Mouse (Mus musculus) large intestine, adult 2 months (tissue): ENCODE measurements around the gene Mdm1. TPM values are rescaled to one million over a fixed set of nuclear protein-coding genes. Genes with fewer than 3 reads are reported as not detected.

ENCODE experiments used
- DNase-seq: peaks from one replicate; pipeline ENCODE4 v3.0.0-alpha.2; 2012; ENCODE audit warnings: low read depth, low spot score
- WGBS: fragments of 180-500 bp; shearing (Covaris S2); methylation state at CpG from one replicate; pipeline ENCODE4 v1.1.7; 2018; 5-methylcytosine and 5-hydroxymethylcytosine counted together
- polyA plus RNA-seq: library from polyadenylated mRNA; depleted of rRNA; stranded (reverse); fragments of >200 nt; gene quantifications from 2 replicates; pipeline ENCODE4 v1.2.3, GENCODE M21; 2012

The Mdm1 gene
- polyA plus RNA-seq, 1 experiment, result 1.7 TPM

GRCm38 (mm10) chr10:118121047-118121936, 20.3 kb upstream of the Mdm1 start:
- WGBS, result 43% methylated on average over 25 of the region's 25 CpGs
- no peak for DNase-seq

GRCm38 (mm10) chr10:118121937-118122285, 19.7 kb upstream of the Mdm1 start:
- no peak for DNase-seq
- WGBS, result 61% methylated on average over 13 of the region's 13 CpGs

GRCm38 (mm10) chr10:118122441-118123162, 19.0 kb upstream of the Mdm1 start:
- WGBS, result 82% methylated on average over 11 of the region's 11 CpGs
- no peak for DNase-seq

- WGBS, result 98% methylated on average over 7 of the region's 7 CpGs
- DNase-seq, result no peak
Observed at GRCm38 (mm10) chr10:118125236-118125635, 16.4 kb upstream of the Mdm1 start.

- WGBS, result 84% methylated on average over 25 of the region's 25 CpGs
- no peak for DNase-seq
Observed at GRCm38 (mm10) chr10:118125776-118126445, 15.7 kb upstream of the Mdm1 start.

- no peak for DNase-seq
- 57% methylated on average over 20 of the region's 20 CpGs for whole genome bisulfite sequencing
Observed at GRCm38 (mm10) chr10:118129001-118129682, 12.5 kb upstream of the Mdm1 start.

GRCm38 (mm10) chr10:118130016-118130415, 11.6 kb upstream of the Mdm1 start:
- WGBS, result 48% methylated on average over 2 of the region's 2 CpGs
- no peak for DNase-seq

- 73% methylated on average over 6 of the region's 6 CpGs for WGBS
Observed at GRCm38 (mm10) chr10:118132993-118133392, 8.6 kb upstream of the Mdm1 start.

GRCm38 (mm10) chr10:118138508-118138907, 3.1 kb upstream of the Mdm1 start:
- no peak for DNase-seq
- 84% methylated on average over 11 of the region's 11 CpGs for WGBS

More at GRCm38 (mm10) chr10:118132993-118133392, 8.6 kb upstream of the Mdm1 start:
- DNase-seq, result no peak

- WGBS, result 73% methylated on average over 8 of the region's 8 CpGs
- no peak for DNase-seq
Observed at GRCm38 (mm10) chr10:118139837-118140570, 1.6 kb upstream of the Mdm1 start.

GRCm38 (mm10) chr10:118141884-118142801, 532 bp downstream of the Mdm1 start:
- WGBS, result 4% methylated on average over 53 of the region's 53 CpGs
- no peak for DNase-seq

GRCm38 (mm10) chr10:118149381-118149780, 7.8 kb downstream of the Mdm1 start:
- WGBS, result 89% methylated on average over 5 of the region's 5 CpGs
- DNase-seq, result no peak

GRCm38 (mm10) chr10:118150866-118151265, 9.3 kb downstream of the Mdm1 start:
- no peak for DNase-seq
- WGBS, result 89% methylated on average over 9 of the region's 9 CpGs

- no peak for DNase-seq
Observed at GRCm38 (mm10) chr10:118155932-118156331, 14.3 kb downstream of the Mdm1 start.

- no peak for DNase-seq
- 51% methylated on average over 2 of the region's 2 CpGs for WGBS
Observed at GRCm38 (mm10) chr10:118161131-118161530, 19.5 kb downstream of the Mdm1 start.

GRCm38 (mm10) chr10:118169212-118169611, 27.6 kb downstream of the Mdm1 start:
- 77% methylated on average over 12 of the region's 12 CpGs for WGBS
- DNase-seq, result no peak

- no peak for DNase-seq
- 71% methylated on average over 8 of the region's 8 CpGs for WGBS
Observed at GRCm38 (mm10) chr10:118172416-118172815, 30.8 kb downstream of the Mdm1 start.

GRCm38 (mm10) chr10:118172876-118173275, 31.3 kb downstream of the Mdm1 start:
- 88% methylated on average over 3 of the region's 3 CpGs for WGBS

More at GRCm38 (mm10) chr10:118172876-118173275, 31.3 kb downstream of the Mdm1 start:
- DNase-seq, result no peak
